Mouse (Mus musculus) cerebellum, postnatal 36 days (tissue): Measurements from ENCODE around the gene Rbm44.
A peak's percentile ranks its signal among the peaks of the same experiment; 100 is the strongest.

Experiments
- DNase-seq, 2 experiments: peaks; one replicate each; pipeline ENCODE4 v3.0.0; 2021 to 2022; ENCODE audit warnings: mixed read lengths in 2 of 2

Rbm44 gene

GRCm38 (mm10) chr1:91144813-91145212 is at the start of gene Rbm44:
Rbm44 (plus strand) TSS chr1:91145089.
- DNase-seq = no peak

- DNase-seq = no peak
These were observed 49.6 kb upstream of the Rbm44 start for GRCm38 (mm10) chr1:91095258-91095657.

GRCm38 (mm10) chr1:91095853-91096252 is 49.0 kb upstream of the Rbm44 start:
- DNase-seq = no peak

- no peak for DNase-seq
These were observed 48.4 kb upstream of the Rbm44 start for GRCm38 (mm10) chr1:91096490-91096889.

GRCm38 (mm10) chr1:91097283-91097834 is 47.5 kb upstream of the Rbm44 start:
- DNase-seq = no peak

- DNase-seq = peak; percentile 54 to 58
These were observed 46.0 kb upstream of the Rbm44 start for GRCm38 (mm10) chr1:91098887-91099286.

GRCm38 (mm10) chr1:91101709-91102440 is 43.0 kb upstream of the Rbm44 start:
- DNase-seq = no peak

- no peak for DNase-seq
These were observed 41.4 kb upstream of the Rbm44 start for GRCm38 (mm10) chr1:91103366-91103983.

GRCm38 (mm10) chr1:91107548-91107947 is 37.3 kb upstream of the Rbm44 start:
- DNase-seq = no peak

GRCm38 (mm10) chr1:91109302-91109701 is 35.6 kb upstream of the Rbm44 start:
- DNase-seq = no peak

GRCm38 (mm10) chr1:91112171-91112570 is 32.7 kb upstream of the Rbm44 start:
- DNase-seq = no peak

GRCm38 (mm10) chr1:91112606-91113005 is 32.3 kb upstream of the Rbm44 start:
- no peak for DNase-seq

- no peak for DNase-seq
These were observed 22.8 kb upstream of the Rbm44 start for GRCm38 (mm10) chr1:91122121-91122520.

- no peak for DNase-seq
These were observed 21.9 kb upstream of the Rbm44 start for GRCm38 (mm10) chr1:91123004-91123403.

GRCm38 (mm10) chr1:91123466-91123865 is 21.4 kb upstream of the Rbm44 start:
- DNase-seq = no peak

- DNase-seq = no peak
These were observed 16.0 kb upstream of the Rbm44 start for GRCm38 (mm10) chr1:91128849-91129248.

- no peak for DNase-seq
These were observed 7.9 kb upstream of the Rbm44 start for GRCm38 (mm10) chr1:91137036-91137435.

- DNase-seq = no peak
These were observed 6.6 kb downstream of the Rbm44 start for GRCm38 (mm10) chr1:91151509-91151908.

GRCm38 (mm10) chr1:91166798-91167197 is 21.9 kb downstream of the Rbm44 start:
- DNase-seq = no peak

GRCm38 (mm10) chr1:91169157-91169556 is 24.3 kb downstream of the Rbm44 start:
- no peak for DNase-seq

- DNase-seq = no peak
These were observed 29.9 kb downstream of the Rbm44 start for GRCm38 (mm10) chr1:91174796-91175195.

GRCm38 (mm10) chr1:91176026-91176425 is 31.1 kb downstream of the Rbm44 start:
- DNase-seq = no peak

GRCm38 (mm10) chr1:91176871-91177270 is 32.0 kb downstream of the Rbm44 start:
- DNase-seq = no peak

GRCm38 (mm10) chr1:91179086-91179485 is 34.2 kb downstream of the Rbm44 start:
- peak; percentile 55 to 57 for DNase-seq
